Mouse (Mus musculus): Measurements from ENCODE around the gene Zfp488.

DNA sequence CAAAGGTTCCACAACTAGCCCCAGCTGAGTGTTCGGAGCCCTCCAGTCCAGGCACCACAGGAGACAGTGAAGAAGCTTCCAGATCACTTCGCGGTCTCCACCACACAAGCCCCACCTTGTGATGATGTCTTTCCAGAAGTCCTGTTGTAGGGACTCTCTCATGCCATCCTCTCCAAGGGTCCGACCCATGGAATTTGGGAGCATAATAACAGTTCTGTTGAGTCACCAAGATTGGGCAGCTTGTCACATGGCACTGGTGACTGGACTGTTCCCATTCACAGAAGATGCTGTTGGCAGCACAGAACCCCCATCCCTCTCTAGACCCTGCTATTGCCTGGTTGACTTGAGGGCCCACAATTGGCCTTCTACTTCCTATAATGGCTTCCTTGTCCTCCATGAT, 37.8 kb upstream of the Zfp488 start, which contains the start of gene Gm5460:
- TF ChIP-seq CTCF (IDR thresholded peaks at IDR 0.05; ENCODE audit: low read depth), result no peak
- no peak for TF ChIP-seq EP300 (IDR thresholded peaks at IDR 0.05; ENCODE audit: low read depth)
